Mouse (Mus musculus): Measurements from ENCODE around the gene Olfr39.
"Not testable (repeated sequence)": the region's sequence is repeated elsewhere in the genome, so short reads cannot be mapped to it uniquely, and the experiment has no call there.

Gene Olfr39

DNA sequence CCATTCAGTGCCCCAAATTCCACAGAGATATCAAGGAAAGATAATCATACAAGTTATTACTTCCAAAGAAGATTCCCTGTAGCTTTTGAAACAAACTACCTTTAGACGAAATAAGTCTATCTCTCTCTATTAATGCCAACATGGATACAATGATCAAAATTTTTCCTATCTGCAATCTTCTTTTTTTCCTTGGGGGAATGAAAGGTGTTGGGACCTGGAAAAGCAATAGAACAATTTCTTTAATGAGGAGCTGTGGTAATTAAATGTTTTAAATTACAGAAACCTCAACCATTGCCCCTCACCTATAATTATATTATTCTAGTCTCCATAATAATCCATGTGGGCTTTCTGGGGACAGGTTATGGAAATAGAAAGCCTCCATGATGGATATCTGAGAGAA lies at the start of gene Olfr39:
Olfr39 (plus strand) TSS at position 301 of the 400 bp plus-strand sequence.
- in situ Hi-C loops (cut with MboI, MseI) = no loop called here

DNA sequence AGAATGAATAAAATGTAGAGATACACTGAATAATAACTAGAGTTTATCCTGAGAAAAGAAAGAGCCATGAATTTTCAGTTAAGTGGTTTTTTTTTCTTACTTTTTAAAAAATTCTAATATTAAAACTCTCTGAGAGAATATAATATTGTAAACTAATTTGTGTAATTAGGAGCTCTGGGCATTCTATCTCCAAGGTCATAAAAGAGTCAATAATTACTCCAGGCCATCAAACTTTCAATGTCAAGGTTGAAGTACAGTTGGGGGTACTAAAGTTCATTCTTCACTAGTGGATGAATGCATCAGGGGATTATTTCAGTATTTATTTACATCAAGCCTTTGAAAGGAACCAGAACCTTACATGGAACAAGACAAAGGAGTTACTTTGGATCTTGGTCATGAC lies 45.3 kb upstream of the Olfr39 start, which contains the start of gene Olfr872:
Olfr872 (plus strand) TSS at position 301 of the 400 bp plus-strand sequence.
- in situ Hi-C loops (cut with MboI, MseI) = no loop called here

GRCm38 (mm10) chr9:20237378-20237777 lies 44.8 kb upstream of the Olfr39 start:
- in situ Hi-C loops (cut with MboI, MseI) = no loop called here

DNA sequence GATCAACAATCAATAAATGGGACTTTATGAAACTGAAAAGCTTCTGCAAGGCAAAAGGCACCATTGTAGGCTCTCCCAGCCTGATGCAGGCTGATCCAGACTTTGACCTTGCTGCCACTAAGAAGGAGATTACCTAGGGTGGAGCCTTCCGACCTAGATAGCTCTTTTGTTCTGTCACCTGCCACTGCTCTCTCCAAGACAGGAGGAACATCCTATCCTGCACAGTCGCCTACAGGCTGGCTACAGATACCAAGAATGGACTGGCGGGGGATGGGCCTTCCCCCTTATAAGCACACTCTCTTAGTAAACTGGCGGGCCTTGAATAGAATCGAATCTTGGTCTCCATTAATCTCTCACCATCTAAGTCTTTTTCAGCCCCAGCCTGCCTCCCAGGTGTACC lies 13.4 kb downstream of the Olfr39 start:
- in situ Hi-C loops (cut with MboI, MseI) = not testable (repeated sequence)

GRCm38 (mm10) chr9:20298232-20298631 lies 16.1 kb downstream of the Olfr39 start, which contains the start of gene Olfr873:
TSS of gene Olfr873 (plus strand) at chr9:20298532.
- in situ Hi-C loops (cut with MboI, MseI) = no loop called here

GRCm38 (mm10) chr9:20335994-20336393 lies 53.8 kb downstream of the Olfr39 start, which contains the start of gene Olfr18:
TSS of gene Olfr18 (minus strand) at chr9:20336094.
- in situ Hi-C loops (cut with MboI, MseI) = no loop called here

Data from T-helper 17 cell (primary cell).